Mouse (Mus musculus) liver, postnatal 0 days (tissue): ENCODE results near the gene Coro2a. TPM values are rescaled to one million over a fixed set of nuclear protein-coding genes. Genes with fewer than 3 reads are reported as not detected.

Experiments used
- ATAC-seq: fragments of 200-750 bp; cut with Nextera tagmentation; 2 replicates; pipeline ENCODE4 v1.8.0; 2017; ENCODE audit warnings: mild to moderate bottlenecking, moderate library complexity
- DNase-seq: peaks from one replicate; pipeline ENCODE4 v3.0.0-alpha.2; 2016
- H3K27ac ChIP-seq: fragments of 300-500 bp; sonication (generic); 2 replicates; pipeline ENCODE4 v1.5.1; 2014; ENCODE audit warnings: antibody characterized with exemption, moderate library complexity, mild to moderate bottlenecking, low read depth
- H3K27me3 ChIP-seq: fragments of 300-500 bp; sonication (generic); 2 replicates; pipeline ENCODE4 v1.6.1; 2014; ENCODE audit warnings: low read length, control low read depth, mixed read lengths; ENCODE audit not compliant: insufficient read depth
- H3K36me3 ChIP-seq: fragments of 300-500 bp; sonication (generic); replicated peaks from 2 replicates; pipeline ENCODE4 v1.6.1; 2014; ENCODE audit warnings: mild to moderate bottlenecking, control low read depth, low read length, moderate library complexity, mixed read lengths; ENCODE audit not compliant: insufficient read depth
- H3K4me1 ChIP-seq: fragments of 300-500 bp; sonication (generic); 2 replicates; pipeline ENCODE4 v1.6.1; 2014; ENCODE audit warnings: antibody characterized with exemption, mild to moderate bottlenecking, control low read depth; ENCODE audit not compliant: insufficient read depth
- H3K4me2 ChIP-seq: fragments of 300-500 bp; sonication (generic); 2 replicates; pipeline ENCODE4 v1.6.1; 2014; ENCODE audit warnings: low read depth, mild to moderate bottlenecking, low read length, moderate library complexity, mixed read lengths
- H3K4me3 ChIP-seq: fragments of 300-500 bp; sonication (generic); 2 replicates; pipeline ENCODE4 v1.5.1; 2014; ENCODE audit warnings: low read depth, low read length
- H3K9ac ChIP-seq: fragments of 300-500 bp; sonication (generic); replicated peaks from 2 replicates; pipeline ENCODE4 v1.6.1; 2014; ENCODE audit warnings: mild to moderate bottlenecking, moderate library complexity
- H3K9me3 ChIP-seq: fragments of 300-500 bp; sonication (generic); 2 replicates; pipeline ENCODE4 v1.6.1; 2016; ENCODE audit warnings: mild to moderate bottlenecking, control low read depth, low read length, mixed read lengths
- CTCF ChIP-seq: sonication (generic); IDR thresholded peaks from 2 replicates; pipeline ENCODE4 v1.5.1; 2016; ENCODE audit warnings: antibody characterized with exemption, low read depth
- EP300 ChIP-seq: IDR thresholded peaks from 2 replicates; pipeline ENCODE4 v1.6.1; 2016; ENCODE audit warnings: antibody characterized with exemption, low read depth, mild to moderate bottlenecking
- WGBS: fragments of 180-500 bp; shearing (Covaris S2); extraction: QIAGEN DNeasy Blood & Tissue Kit; methylation state at CpG from one replicate; pipeline ENCODE4 v1.1.7; 2014; ENCODE audit not compliant: insufficient replicate concordance; 5-methylcytosine and 5-hydroxymethylcytosine counted together
- polyA plus RNA-seq: library from polyadenylated mRNA; unstranded; fragments of >200 nt; fragmentation: Nextera tagmentation; extraction: Ambion mirVana; gene quantifications from 2 replicates; pipeline ENCODE4 v1.2.1, GENCODE M21; 2015

Gene Coro2a
- polyA plus RNA-seq, 1 experiment from 2014 or later: 2.2 TPM

GRCm38 (mm10) chr4:46549979-46550378 is 52.0 kb downstream of the Coro2a start:
- H3K9me3 ChIP-seq: no peaks in the 10 kb centered on the region
- H3K27ac ChIP-seq: no peak overlapping the region
- no peak overlapping the region for H3K9ac ChIP-seq
- H3K4me3 ChIP-seq: no peak overlapping the region
- DNase-seq: no peak
- 65% methylated on average over 9 of the region's 10 CpGs for WGBS
- H3K27me3 ChIP-seq: no peaks in the 10 kb centered on the region
- ATAC-seq: no peak
- H3K4me2 ChIP-seq: no peak overlapping the region
- TF ChIP-seq EP300: no peak
- no peak for TF ChIP-seq CTCF
- no peaks in the 10 kb centered on the region; the same call in 1 of the 2 replicates for H3K36me3 ChIP-seq
- peaks cover 15% of the 10 kb centered on the region for H3K4me1 ChIP-seq

GRCm38 (mm10) chr4:46546709-46547108 is 55.3 kb downstream of the Coro2a start:
- Histone ChIP-seq H3K27ac (peak overlapping the region; percentile 4; the same call in 1 of the 2 replicates), H3K9ac (no peak overlapping the region), H3K4me2 (no peak overlapping the region), H3K4me3 (no peak overlapping the region), H3K27me3 (no peaks in the 10 kb centered on the region), H3K4me1 (peaks cover 3% of the 10 kb centered on the region; the same call in 1 of the 2 replicates), H3K36me3 (no peaks in the 10 kb centered on the region; the same call in 1 of the 2 replicates), H3K9me3 (no peaks in the 10 kb centered on the region)
- peak; percentile 35; the same call in 1 of the 2 replicates for ATAC-seq
- WGBS: 69% methylated on average over 6 of the region's 6 CpGs
- DNase-seq: peak; percentile 57
- TF ChIP-seq CTCF (no peak), EP300 (no peak)

GRCm38 (mm10) chr4:46545498-46545897 is 56.5 kb downstream of the Coro2a start:
- no peak overlapping the region for H3K9ac ChIP-seq
- no peak overlapping the region for H3K27ac ChIP-seq
- WGBS: 56% methylated on average over 9 of the region's 9 CpGs
- TF ChIP-seq EP300: no peak
- peak; percentile 60 for TF ChIP-seq CTCF
- DNase-seq: peak; percentile 54
- H3K36me3 ChIP-seq: no peaks in the 10 kb centered on the region; the same call in 1 of the 2 replicates
- peaks cover 3% of the 10 kb centered on the region; the same call in 1 of the 2 replicates for H3K4me1 ChIP-seq
- peak; percentile 52; the same call in 1 of the 2 replicates for ATAC-seq
- no peak overlapping the region for H3K4me2 ChIP-seq
- no peak overlapping the region for H3K4me3 ChIP-seq
- H3K9me3 ChIP-seq: no peaks in the 10 kb centered on the region
- H3K27me3 ChIP-seq: no peaks in the 10 kb centered on the region

GRCm38 (mm10) chr4:46544313-46544712 is 57.7 kb downstream of the Coro2a start:
- no peak for ATAC-seq
- Histone ChIP-seq H3K4me1 (no peaks in the 10 kb centered on the region), H3K36me3 (no peaks in the 10 kb centered on the region), H3K27ac (no peak overlapping the region), H3K4me2 (no peak overlapping the region), H3K9me3 (no peaks in the 10 kb centered on the region), H3K9ac (no peak overlapping the region), H3K4me3 (no peak overlapping the region), H3K27me3 (no peaks in the 10 kb centered on the region)
- WGBS: 21% methylated on average over 1 of the region's 1 CpGs
- TF ChIP-seq CTCF: peak; percentile 72
- no peak for TF ChIP-seq EP300
- peak; percentile 77 for DNase-seq

GRCm38 (mm10) chr4:46543366-46544050 is 58.5 kb downstream of the Coro2a start:
- WGBS: 77% methylated on average over 13 of the region's 13 CpGs
- no peaks in the 10 kb centered on the region for H3K36me3 ChIP-seq
- TF ChIP-seq EP300: no peak
- no peak for TF ChIP-seq CTCF
- no peak overlapping the region for H3K27ac ChIP-seq
- H3K4me2 ChIP-seq: no peak overlapping the region
- no peak for DNase-seq
- no peak overlapping the region for H3K4me3 ChIP-seq
- no peak for ATAC-seq
- no peak overlapping the region for H3K9ac ChIP-seq
- no peaks in the 10 kb centered on the region for H3K9me3 ChIP-seq
- no peaks in the 10 kb centered on the region for H3K27me3 ChIP-seq
- H3K4me1 ChIP-seq: no peaks in the 10 kb centered on the region

GRCm38 (mm10) chr4:46541707-46542106 is 60.3 kb downstream of the Coro2a start:
- Histone ChIP-seq H3K4me2 (no peak overlapping the region), H3K4me3 (no peak overlapping the region), H3K4me1 (no peaks in the 10 kb centered on the region; the same call in 1 of the 2 replicates), H3K9ac (no peak overlapping the region), H3K27ac (no peak overlapping the region), H3K36me3 (no peaks in the 10 kb centered on the region), H3K27me3 (no peaks in the 10 kb centered on the region), H3K9me3 (no peaks in the 10 kb centered on the region)
- ATAC-seq: no peak
- 76% methylated on average over 9 of the region's 9 CpGs for WGBS
- no peak for DNase-seq
- TF ChIP-seq EP300 (no peak), CTCF (no peak)
